Mouse (Mus musculus): Measurements from ENCODE around the gene Olfr666. TPM values are rescaled to one million over a fixed set of nuclear protein-coding genes. Genes with fewer than 3 reads are reported as not detected.

Olfr666 gene
- polyA plus RNA-seq, 1 experiment: not detected

- Histone ChIP-seq H3K4me1 (ENCODE audit: control insufficient read depth, insufficient read depth, low read length) (no peaks in the 10 kb centered on the region), H3K4me3 (replicated peaks; ENCODE audit: extremely low read depth, low read depth, low read length) (no peak overlapping the region)
- no peak for DNase-seq
- WGBS: 67% methylated on average over 1 of the region's 1 CpGs
- TF ChIP-seq CTCF (IDR thresholded peaks at IDR 0.05; ENCODE audit: insufficient read depth, low read length): no peak
- TF ChIP-seq POLR2A (IDR thresholded peaks at IDR 0.05; ENCODE audit: borderline replicate concordance, extremely low read depth, low read depth, low read length): no peak
Measured at GRCm38 (mm10) chr7:104843731-104844287, 51.9 kb downstream of the Olfr666 start.

GRCm38 (mm10) chr7:104842503-104842902 is 53.2 kb downstream of the Olfr666 start, which contains the start of gene Usp17lb:
TSS of gene Usp17lb (minus strand) at chr7:104842603.
- Histone ChIP-seq H3K4me3 (replicated peaks; ENCODE audit: extremely low read depth, low read depth, low read length) (no peak within 1 kb of the TSS), H3K4me1 (ENCODE audit: control insufficient read depth, insufficient read depth, low read length) (no peaks in the 10 kb centered on the region)
- 53% methylated on average over 1 of the region's 1 CpGs for WGBS
- TF ChIP-seq POLR2A (IDR thresholded peaks at IDR 0.05; ENCODE audit: borderline replicate concordance, extremely low read depth, low read depth, low read length) (no peak), CTCF (IDR thresholded peaks at IDR 0.05; ENCODE audit: insufficient read depth, low read length) (no peak)
- no peak for DNase-seq

Other genes with a start within 250 kb of the Olfr666 start
- gene Olfr658, start 248.6 kb downstream of the Olfr666 start, polyA plus RNA-seq (2012; rRNA removed): not detected in 2 replicates
- not detected in 2 replicates for gene Olfr659, start 229.2 kb downstream of the Olfr666 start, polyA plus RNA-seq (2012; rRNA removed)
- not detected in 2 replicates for gene Olfr661, start 209.5 kb downstream of the Olfr666 start, polyA plus RNA-seq (2012; rRNA removed)
- not detected in 2 replicates for gene Usp17le, start 118.5 kb downstream of the Olfr666 start, polyA plus RNA-seq (2012; rRNA removed)
- gene Usp17lb, start 53.3 kb downstream of the Olfr666 start, polyA plus RNA-seq (2012; rRNA removed): not detected in 2 replicates
- gene Usp17la, start 38.9 kb downstream of the Olfr666 start, polyA plus RNA-seq (2012; rRNA removed): not detected in 2 replicates
- not detected in 2 replicates for gene Olfr665, start 17.9 kb downstream of the Olfr666 start, polyA plus RNA-seq (2012; rRNA removed)
- not detected in 2 replicates for gene Olfr667, start 25.5 kb upstream of the Olfr666 start, polyA plus RNA-seq (2012; rRNA removed)
- not detected in 2 replicates for gene Olfr668, start 32.1 kb upstream of the Olfr666 start, polyA plus RNA-seq (2012; rRNA removed)
- gene Olfr669, start 38.3 kb upstream of the Olfr666 start, polyA plus RNA-seq (2012; rRNA removed): not detected in 2 replicates
- gene Olfr670, start 66.7 kb upstream of the Olfr666 start, polyA plus RNA-seq (2012; rRNA removed): not detected in 2 replicates
- gene Olfr671, start 83.2 kb upstream of the Olfr666 start, polyA plus RNA-seq (2012; rRNA removed): not detected in 2 replicates
- gene Olfr672, start 106.1 kb upstream of the Olfr666 start, polyA plus RNA-seq (2012; rRNA removed): not detected in 2 replicates
- not detected in 2 replicates for gene Olfr675, start 132.5 kb upstream of the Olfr666 start, polyA plus RNA-seq (2012; rRNA removed)
- not detected in 2 replicates for gene Olfr676, start 136.7 kb upstream of the Olfr666 start, polyA plus RNA-seq (2012; rRNA removed)
- gene Olfr677, start 155.4 kb upstream of the Olfr666 start, polyA plus RNA-seq (2012; rRNA removed): not detected in 2 replicates
- gene Olfr678, start 168.5 kb upstream of the Olfr666 start, polyA plus RNA-seq (2012; rRNA removed): not detected in 2 replicates
- not detected in 2 replicates for gene Olfr679, start 185.3 kb upstream of the Olfr666 start, polyA plus RNA-seq (2012; rRNA removed)
- gene Olfr680-ps1, start 196.9 kb upstream of the Olfr666 start, polyA plus RNA-seq (2012; rRNA removed): not detected in 2 replicates
- not detected in 2 replicates for gene Olfr681, start 220.9 kb upstream of the Olfr666 start, polyA plus RNA-seq (2012; rRNA removed)

Measured in lung, adult 2 months (tissue).